Mouse (Mus musculus): ENCODE measurements around the gene Slc35a1. TPM values are rescaled to one million over a fixed set of nuclear protein-coding genes. Genes with fewer than 3 reads are reported as not detected.
A peak's percentile ranks its signal among the peaks of the same experiment; 100 is the strongest.

Gene Slc35a1
- total RNA-seq, 2 experiments from 2014 or later, result 22.4 to 25.0 TPM

DNA sequence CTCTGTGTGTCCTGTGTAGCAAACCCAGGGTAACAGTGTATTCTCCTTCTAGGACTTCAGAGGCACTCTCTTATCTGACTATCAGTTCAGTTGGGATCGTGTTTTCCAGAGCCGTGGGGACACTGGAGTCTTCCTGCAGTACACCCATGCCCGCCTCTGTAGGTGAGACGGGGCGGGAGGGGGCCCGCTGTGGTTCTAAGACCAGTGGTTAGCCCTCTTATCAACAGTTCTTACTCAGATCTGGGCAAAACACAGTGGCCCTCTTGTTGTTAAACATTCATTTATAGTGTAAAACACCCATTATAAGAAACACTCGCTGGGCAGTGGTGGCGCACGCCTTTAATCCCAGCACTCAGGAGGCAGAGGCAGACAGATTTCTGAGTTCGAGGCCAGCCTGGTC, 31.1 kb downstream of the Slc35a1 start:
- no peak for DNase-seq (ENCODE audit: low spot score in 2 of 2)

GRCm38 (mm10) chr4:34653179-34653578, 34.1 kb downstream of the Slc35a1 start:
- DNase-seq (ENCODE audit: low spot score in 2 of 2), result no peak

DNA sequence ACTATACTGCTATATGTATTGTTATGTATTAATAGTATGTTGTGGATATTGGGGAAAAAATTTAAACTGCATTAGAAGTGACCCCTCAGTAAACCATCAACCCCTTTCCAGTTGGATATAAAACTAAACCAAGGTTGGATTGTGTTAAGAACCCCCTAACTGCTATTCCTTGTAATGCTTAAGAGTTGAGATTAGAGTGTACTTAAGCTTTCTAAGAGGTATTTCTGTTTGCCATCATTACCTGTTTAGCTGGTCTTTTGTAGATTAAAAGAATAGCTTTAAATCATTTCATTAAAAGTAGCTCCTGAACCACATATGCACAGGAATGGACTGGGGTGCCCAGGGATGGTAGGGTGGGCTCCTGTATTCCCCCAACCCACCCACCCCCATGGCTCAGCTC, 42.5 kb downstream of the Slc35a1 start:
- DNase-seq (ENCODE audit: low spot score in 2 of 2), result no peak

DNA sequence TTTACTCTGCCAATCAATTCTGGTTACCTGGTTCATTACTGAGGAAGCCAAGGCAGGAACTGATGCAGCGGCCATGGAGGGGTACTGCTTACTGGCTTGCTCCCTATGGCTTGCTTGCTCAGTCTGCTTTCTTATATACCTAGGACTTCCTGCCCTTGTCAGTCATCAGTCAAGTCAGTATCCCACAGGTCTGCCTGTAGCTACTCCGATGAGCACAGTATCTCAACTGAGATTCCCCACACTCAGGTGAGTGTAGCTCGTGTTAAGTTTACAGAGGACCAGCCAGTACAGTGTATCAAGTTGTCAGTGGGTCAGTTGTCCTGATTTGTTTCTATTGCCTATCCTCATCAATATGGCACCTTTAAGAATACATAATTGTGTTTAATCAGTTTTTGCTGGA, 46.5 kb downstream of the Slc35a1 start:
- DNase-seq (ENCODE audit: low spot score in 2 of 2), result no peak

GRCm38 (mm10) chr4:34639745-34640364, 47.4 kb downstream of the Slc35a1 start:
- no peak for DNase-seq (ENCODE audit: low spot score in 2 of 2)

DNA sequence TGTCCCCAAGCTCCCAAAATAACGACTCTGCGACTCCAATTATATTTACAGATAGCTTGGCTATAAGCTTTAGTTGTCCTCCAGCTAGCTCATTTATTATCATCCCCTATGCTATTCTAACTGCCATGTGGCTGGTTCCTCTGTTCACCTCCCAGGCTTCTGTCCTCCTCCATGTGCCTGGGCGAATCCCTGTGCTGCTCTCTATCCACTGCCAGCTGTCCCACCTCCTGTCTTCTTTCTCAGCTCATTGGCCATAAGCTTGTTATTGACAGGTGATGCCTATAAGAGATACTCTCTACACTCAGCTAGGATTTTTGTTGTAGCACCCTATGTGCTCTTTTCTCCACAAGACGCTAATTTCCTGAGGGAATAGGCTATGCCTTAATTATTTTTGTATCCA, 49.4 kb downstream of the Slc35a1 start:
- peak in 1 of 2 experiments; percentile 70 for DNase-seq (ENCODE audit: low spot score in 2 of 2)

GRCm38 (mm10) chr4:34637386-34637785, 49.9 kb downstream of the Slc35a1 start:
- DNase-seq (ENCODE audit: low spot score in 2 of 2), result no peak

GRCm38 (mm10) chr4:34636036-34636435, 51.2 kb downstream of the Slc35a1 start:
- DNase-seq (ENCODE audit: low spot score in 2 of 2), result no peak

- DNase-seq (ENCODE audit: low spot score in 2 of 2), result no peak
These were observed 53.1 kb downstream of the Slc35a1 start for GRCm38 (mm10) chr4:34634129-34634528.

- no peak for DNase-seq (ENCODE audit: low spot score in 2 of 2)
These were observed 57.3 kb downstream of the Slc35a1 start for GRCm38 (mm10) chr4:34629956-34630355.

DNA sequence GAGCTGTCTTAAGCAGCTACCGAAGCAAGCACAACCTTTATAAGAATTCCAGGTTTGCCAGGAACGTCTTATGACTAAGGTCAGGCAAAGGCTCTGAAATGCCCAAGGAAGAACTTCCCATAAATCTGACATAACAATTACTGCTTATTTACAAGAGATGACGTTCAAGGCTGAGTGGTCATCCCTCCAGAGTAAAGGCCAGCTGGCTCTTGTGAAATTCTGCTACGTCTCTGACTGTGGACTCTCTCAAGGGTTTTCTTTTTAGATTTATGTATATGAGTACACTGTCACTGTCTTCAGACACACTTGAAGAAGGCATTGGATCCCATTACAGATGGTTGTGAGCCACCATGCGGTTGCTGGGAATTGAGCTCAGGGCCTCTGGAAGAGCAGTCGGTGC, 60.8 kb downstream of the Slc35a1 start:
- DNase-seq (ENCODE audit: low spot score in 2 of 2), result no peak

- no peak for DNase-seq (ENCODE audit: low spot score in 2 of 2)
These were observed 61.7 kb downstream of the Slc35a1 start for GRCm38 (mm10) chr4:34625556-34625955.

DNA sequence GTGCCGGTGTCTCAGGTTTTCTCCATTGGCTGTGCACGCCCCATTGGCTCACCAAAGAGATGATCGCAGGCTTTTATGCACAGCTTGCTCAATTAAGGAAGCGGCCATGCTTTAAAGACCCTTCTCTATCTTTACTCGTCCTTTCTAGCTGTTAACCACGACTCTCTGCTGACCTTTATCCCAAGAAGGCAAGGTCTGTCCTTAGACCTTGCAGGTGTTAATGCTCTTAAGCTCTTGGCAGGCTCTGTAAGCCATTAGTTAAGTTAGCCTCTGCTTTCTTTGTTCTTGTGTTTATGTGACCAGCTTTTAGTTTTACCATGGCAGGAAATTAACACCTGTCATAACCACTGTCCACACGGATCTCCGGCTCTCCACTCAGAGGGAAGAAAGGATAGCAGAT, 71.1 kb downstream of the Slc35a1 start:
- DNase-seq (ENCODE audit: low spot score in 2 of 2), result no peak

DNA sequence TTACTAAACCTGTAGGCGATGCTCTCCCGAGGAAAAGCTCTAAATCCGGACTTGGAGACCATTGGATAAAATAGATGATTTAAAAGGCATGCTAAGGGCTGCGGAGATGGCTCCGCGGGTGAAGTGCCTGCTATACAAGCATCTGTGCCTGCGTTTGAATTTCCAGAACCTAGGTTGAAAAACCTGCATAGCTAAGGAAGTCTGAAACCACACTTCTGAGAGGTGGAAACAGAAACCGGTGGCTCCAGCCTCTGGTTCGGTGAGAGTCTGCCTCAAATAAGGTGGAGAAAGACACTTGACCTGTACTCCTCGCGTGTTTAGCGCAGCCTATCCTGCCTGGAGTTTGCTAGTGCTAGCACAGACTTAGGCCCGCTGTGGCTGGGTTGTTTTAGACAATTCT, 71.9 kb downstream of the Slc35a1 start:
- peak; percentile 22 to 24 for DNase-seq (ENCODE audit: low spot score in 2 of 2)

DNA sequence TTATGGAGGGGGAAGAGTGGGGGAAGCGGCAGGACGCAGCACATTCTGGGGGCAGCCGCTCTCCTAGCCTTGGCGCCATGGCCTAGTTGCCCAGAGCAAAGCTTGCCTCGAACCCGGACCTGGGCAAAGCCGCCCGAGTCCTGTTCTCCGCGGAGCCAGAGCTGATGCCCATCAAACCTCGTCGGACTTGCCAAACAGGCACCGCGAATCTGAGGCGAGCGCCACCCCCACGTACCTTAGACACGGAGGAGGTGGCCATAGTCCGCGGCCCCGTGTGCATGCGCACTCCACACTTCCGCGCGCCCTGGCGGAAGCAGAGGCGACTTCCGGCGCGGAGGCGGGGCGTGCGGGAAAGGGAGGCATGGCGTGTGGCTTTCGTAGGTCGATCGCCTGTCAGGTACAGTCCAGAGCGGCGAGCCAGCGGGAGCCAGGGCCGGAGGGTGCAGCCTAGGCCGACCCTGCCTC, 72.6 kb downstream of the Slc35a1 start, which contains the start of the genes Orc3 and Rars2:
Gene Orc3 (minus strand): TSS at position 315 of the 465 bp plus-strand sequence.
Gene Rars2 (plus strand): TSS at position 328 of the 465 bp plus-strand sequence.
- peak; percentile 87 to 92 for DNase-seq (ENCODE audit: low spot score in 2 of 2)

GRCm38 (mm10) chr4:34613571-34614145, 73.6 kb downstream of the Slc35a1 start:
- no peak for DNase-seq (ENCODE audit: low spot score in 2 of 2)

Other genes starting within 250 kb of the Slc35a1 start
- gene Akirin2, start 136.5 kb downstream of the Slc35a1 start, total RNA-seq (2021), result 100 to 1,000 TPM in 1 of 2 experiments, 10 to 100 TPM in 1; 97.6 to 103 TPM
- gene Orc3, start 72.5 kb downstream of the Slc35a1 start, total RNA-seq (2021), result 10 to 100 TPM; 50.4 to 55.8 TPM
- gene Rars2, start 72.5 kb downstream of the Slc35a1 start, total RNA-seq (2021), result 10 to 100 TPM; 28.5 to 29.9 TPM
- 1 to 10 TPM; 2.7 to 3.0 TPM for gene Cfap206, start 42.8 kb upstream of the Slc35a1 start, total RNA-seq (2021)
- not detected for gene Gm136, start 68.8 kb upstream of the Slc35a1 start, total RNA-seq (2021)
- 10 to 100 TPM; 24.2 to 25.9 TPM for gene Smim8, start 91.0 kb upstream of the Slc35a1 start, total RNA-seq (2021)
- 10 to 100 TPM; 23.8 to 25.3 TPM for gene Zfp292, start 195.5 kb upstream of the Slc35a1 start, total RNA-seq (2021)
- gene Cga, start 206.3 kb upstream of the Slc35a1 start, total RNA-seq (2021), result not detected

Measured in layer of hippocampus, postnatal 14 days (tissue).